Mouse (Mus musculus) inflammation-experienced regulatory T-cells (primary cell): ENCODE measurements around the gene Syt2. TPM values are rescaled to one million over a fixed set of nuclear protein-coding genes. Genes with fewer than 3 reads are reported as not detected.

Source experiments
- polyA plus RNA-seq, 2 experiments: library from polyadenylated mRNA; unstranded; fragments of 100-300 nt; shearing (Covaris generic); gene quantifications; one replicate each; pipeline ENCODE4 v1.2.1; 2017

Gene Syt2
- polyA plus RNA-seq: 1 to 10 TPM in 1 of 2 experiments, under 1 TPM in 1; 0.17 to 1.1 TPM

GRCm38 (mm10) chr1:134646261-134646962, at the start of gene Syt2:
Syt2 (plus strand) TSS chr1:134646677.

Other genes starting within 250 kb of the Syt2 start
- 10 to 100 TPM; 19.6 to 26.1 TPM for gene Cyb5r1, start 241.1 kb upstream of the Syt2 start, polyA plus RNA-seq
- 100 to 1,000 TPM in 1 of 2 experiments, 10 to 100 TPM in 1; 87.0 to 103 TPM for gene Adipor1, start 231.3 kb upstream of the Syt2 start, polyA plus RNA-seq
- 10 to 100 TPM; 13.3 to 16.9 TPM for gene Klhl12, start 191.1 kb upstream of the Syt2 start, polyA plus RNA-seq
- 10 to 100 TPM; 38.6 to 57.3 TPM for gene Rabif, start 152.0 kb upstream of the Syt2 start, polyA plus RNA-seq
- 1 to 10 TPM in 1 of 2 experiments, under 1 TPM in 1; 0.23 to 2.3 TPM for gene Mgat4e, start 97.0 kb upstream of the Syt2 start, polyA plus RNA-seq
- 10 to 100 TPM; 47.7 to 49.0 TPM for gene Kdm5b, start 86.5 kb upstream of the Syt2 start, polyA plus RNA-seq